ENCODE assay signal across 8 mouse cellular contexts in genomic region chr11:55469923-55470691, GRCm38 (mm10). TPM values are rescaled to one million over a fixed set of nuclear protein-coding genes. Genes with fewer than 3 reads are reported as not detected.
DNase-seq lines count a peak whose midpoint lies in the region; ATAC-seq lines count a peak whose summit lies in the region.

No protein-coding gene starts in this region.

- peak overlapping the region; percentile 74 for H3K4me2 ChIP-seq in forebrain, embryonic 11.5 days (ENCODE audit: low read depth, low read length, severe bottlenecking)
- H3K4me2 ChIP-seq in kidney, embryonic 15.5 days: peak overlapping the region; percentile 69
- H3K4me2 ChIP-seq in midbrain, embryonic 11.5 days: peak overlapping the region; percentile 76

- WGBS in forebrain, embryonic 11.5 days: 2% methylated on average over 43 of the region's 46 CpGs
- under 1% methylated on average over 46 of the region's 46 CpGs for whole genome bisulfite sequencing in kidney, embryonic 15.5 days
- 3% methylated on average over 46 of the region's 46 CpGs for WGBS in midbrain, embryonic 11.5 days

- peak overlapping the region; percentile 82 for H3K27ac ChIP-seq in forebrain, embryonic 11.5 days (ENCODE audit: low read depth, low read length)
- peak overlapping the region; percentile 89 for H3K27ac ChIP-seq in kidney, embryonic 15.5 days
- H3K27ac ChIP-seq in midbrain, embryonic 11.5 days (ENCODE audit: low read depth, low read length): peak overlapping the region; percentile 49

- peak; percentile 32 for ATAC-seq in forebrain, embryonic 11.5 days (replicated peaks; ENCODE audit: low FRiP score)
- ATAC-seq in kidney, embryonic 15.5 days (replicated peaks; ENCODE audit: low FRiP score): no peak; the same call in 1 of the 2 replicates
- ATAC-seq in midbrain, embryonic 11.5 days (ENCODE audit: low FRiP score): no peak

- H3K9me3 ChIP-seq in forebrain, embryonic 11.5 days (ENCODE audit: control insufficient read depth, low read length): no peaks in the 10 kb centered on the region
- H3K9me3 ChIP-seq in kidney, embryonic 15.5 days (replicated peaks): no peaks in the 10 kb centered on the region
- H3K9me3 ChIP-seq in midbrain, embryonic 11.5 days (ENCODE audit: control insufficient read depth, low read length): no peaks in the 10 kb centered on the region

- peak; percentile 46 for DNase-seq in adrenal gland, postnatal 10 days
- DNase-seq in adrenal gland, postnatal 4 days (ENCODE audit: low spot score in 2 of 2): no peak
- peak; percentile 14 for DNase-seq in ovary, postnatal 14 days (ENCODE audit: low spot score)
- no peak for DNase-seq in ovary, adult 18-20 months (ENCODE audit: low spot score)
- DNase-seq in forebrain, embryonic 11.5 days (ENCODE audit: low spot score): peak; percentile 74
- peak; percentile 93 for DNase-seq in midbrain, embryonic 11.5 days (ENCODE audit: low spot score, missing footprints)
- DNase-seq in thymus, postnatal 4 days: peak; percentile 68

- H3K4me1 ChIP-seq in forebrain, embryonic 11.5 days (replicated peaks; ENCODE audit: control insufficient read depth, insufficient read depth, low read length): peaks cover 13% of the 10 kb centered on the region; the same call in 1 of the 2 replicates
- peaks cover 40% of the 10 kb centered on the region for H3K4me1 ChIP-seq in kidney, embryonic 15.5 days
- H3K4me1 ChIP-seq in midbrain, embryonic 11.5 days (ENCODE audit: control insufficient read depth, insufficient read depth, low read length): peaks cover 17% of the 10 kb centered on the region

- H3K9ac ChIP-seq in forebrain, embryonic 11.5 days (ENCODE audit: low read length): peak overlapping the region; percentile 98
- peak overlapping the region; percentile 95 for H3K9ac ChIP-seq in kidney, embryonic 15.5 days
- H3K9ac ChIP-seq in midbrain, embryonic 11.5 days (ENCODE audit: low read length): peak overlapping the region; percentile 97

- no peaks in the 10 kb centered on the region for H3K27me3 ChIP-seq in forebrain, embryonic 11.5 days (ENCODE audit: control insufficient read depth, insufficient read depth, low read length)
- H3K27me3 ChIP-seq in kidney, embryonic 15.5 days: no peaks in the 10 kb centered on the region
- H3K27me3 ChIP-seq in midbrain, embryonic 11.5 days (ENCODE audit: control insufficient read depth, insufficient read depth, low read length): no peaks in the 10 kb centered on the region

- peaks cover 4% of the 10 kb centered on the region; the same call in 1 of the 2 replicates for H3K36me3 ChIP-seq in forebrain, embryonic 11.5 days (ENCODE audit: control insufficient read depth, insufficient read depth, low read length)
- H3K36me3 ChIP-seq in kidney, embryonic 15.5 days: peaks cover 30% of the 10 kb centered on the region
- H3K36me3 ChIP-seq in midbrain, embryonic 11.5 days (ENCODE audit: control insufficient read depth, insufficient read depth, low read length): peaks cover 11% of the 10 kb centered on the region

- H3K4me3 ChIP-seq in forebrain, embryonic 11.5 days (ENCODE audit: low read depth, low read length): peak overlapping the region; percentile 97
- H3K4me3 ChIP-seq in kidney, embryonic 15.5 days (replicated peaks): peak overlapping the region; percentile 88
- peak overlapping the region; percentile 90 for H3K4me3 ChIP-seq in midbrain, embryonic 11.5 days (ENCODE audit: low read depth, low read length)

RNA-seq across cellular contexts. Expression of gene G3bp1, which starts 0.6 kb away (rescaled TPM):
- total RNA-seq in adrenal gland, postnatal 10 days (2021): 10 to 100 TPM; 55.5 to 60.0 TPM
- total RNA-seq in adrenal gland, postnatal 4 days (2021): 10 to 100 TPM; 70.0 to 73.9 TPM
- 267 and 273 TPM in 2 replicates for polyA plus RNA-seq in forebrain, embryonic 11.5 days (2014; fragmentation: Nextera tagmentation; extraction: Ambion mirVana)
- polyA plus RNA-seq in kidney, embryonic 15.5 days (2015; fragmentation: Nextera tagmentation; extraction: Ambion mirVana): 199 and 203 TPM in 2 replicates
- 241 and 244 TPM in 2 replicates for polyA plus RNA-seq in midbrain, embryonic 11.5 days (2014; fragmentation: Nextera tagmentation; extraction: Ambion mirVana)

RNA-seq across cellular contexts. Expression of gene Atox1, which starts 9.1 kb away (rescaled TPM):
- 100 to 1,000 TPM; 271 to 292 TPM for total RNA-seq in adrenal gland, postnatal 10 days (2021)
- total RNA-seq in adrenal gland, postnatal 4 days (2021): 100 to 1,000 TPM; 254 to 267 TPM
- polyA plus RNA-seq in forebrain, embryonic 11.5 days (2014; fragmentation: Nextera tagmentation; extraction: Ambion mirVana): 209 and 211 TPM in 2 replicates
- 402 and 413 TPM in 2 replicates for polyA plus RNA-seq in kidney, embryonic 15.5 days (2015; fragmentation: Nextera tagmentation; extraction: Ambion mirVana)
- polyA plus RNA-seq in midbrain, embryonic 11.5 days (2014; fragmentation: Nextera tagmentation; extraction: Ambion mirVana): 217 and 224 TPM in 2 replicates

RNA-seq across cellular contexts. Expression of gene Sparc, which starts 47.1 kb away (rescaled TPM):
- 1,000 to 10,000 TPM; 2,122 to 2,491 TPM for total RNA-seq in adrenal gland, postnatal 10 days (2021)
- 1,000 to 10,000 TPM; 2,300 to 2,476 TPM for total RNA-seq in adrenal gland, postnatal 4 days (2021)
- polyA plus RNA-seq in forebrain, embryonic 11.5 days (2014; fragmentation: Nextera tagmentation; extraction: Ambion mirVana): 348 and 407 TPM in 2 replicates
- 1,364 and 1,510 TPM in 2 replicates for polyA plus RNA-seq in kidney, embryonic 15.5 days (2015; fragmentation: Nextera tagmentation; extraction: Ambion mirVana)
- polyA plus RNA-seq in midbrain, embryonic 11.5 days (2014; fragmentation: Nextera tagmentation; extraction: Ambion mirVana): 411 and 428 TPM in 2 replicates

Comparison
In these comparisons a context has a peak if more than half of its experiments do, and no peak if none do; other contexts are left out.
1. DNase-seq: peak in adrenal gland, postnatal 10 days (single experiment), ovary, postnatal 14 days (single experiment), forebrain, embryonic 11.5 days (single experiment), midbrain, embryonic 11.5 days (single experiment) and thymus, postnatal 4 days (single experiment); none in adrenal gland, postnatal 4 days (0 of 2) and ovary, adult 18-20 months (single experiment).
2. Peak in every context shown above with its lines, with median percentiles within 50 percentile points of each other: H3K27ac ChIP-seq, H3K4me2 ChIP-seq, H3K4me3 ChIP-seq and H3K9ac ChIP-seq.